Mouse (Mus musculus): Measurements from ENCODE around the gene Med27. TPM values are rescaled to one million over a fixed set of nuclear protein-coding genes. Genes with fewer than 3 reads are reported as not detected.

Med27 gene
- total and polyA plus RNA-seq, 3 experiments, result 32.1 to 36.2 (median 33.6) TPM

- Histone ChIP-seq H3K27me3 (replicated peaks) (no peaks in the 10 kb centered on the region), H3K36me3 (replicated peaks in 1 of 2; ENCODE audit: control insufficient read depth in 1 of 2, insufficient read depth in 1 of 2, low read length in 1 of 2) (peaks cover 0 to 8% of the 10 kb centered on the region in 2 experiments), H3K9me3 (replicated peaks; ENCODE audit: low read length) (no peaks in the 10 kb centered on the region), H3K79me2 (replicated peaks; ENCODE audit: control insufficient read depth, extremely low read depth, insufficient read depth, poor library complexity, severe bottlenecking) (no peaks in the 10 kb centered on the region; the same call in 1 of the 2 replicates), H3K4me1 (ENCODE audit: control insufficient read depth in 1 of 2, insufficient read depth in 2 of 2) (peaks cover 3 to 22% of the 10 kb centered on the region in 2 experiments; a peak in 3 of 4 replicates), H3K4me3 (replicated peaks in 1 of 3; ENCODE audit: low read depth in 2 of 3, low read length in 2 of 3, poor library complexity in 1 of 3) (no peak overlapping the region), H3K4me2 (ENCODE audit: insufficient read depth, low read depth, poor library complexity, severe bottlenecking) (no peak overlapping the region), H3K9ac (ENCODE audit: insufficient read depth, low read depth) (no peak overlapping the region), H3K27ac (ENCODE audit: insufficient read depth, low read depth) (no peak overlapping the region)
- TF ChIP-seq POLR2A (IDR thresholded peaks at IDR 0.05; ENCODE audit: low read depth, low read length) (no peak), ETS1 (conservative IDR thresholded peaks at IDR 0.05; ENCODE audit: low read depth, low read length) (no peak), HCFC1 (IDR thresholded peaks at IDR 0.05; ENCODE audit: low read depth, low read length) (no peak), JUND (conservative IDR thresholded peaks at IDR 0.05; ENCODE audit: low read depth, low read length) (no peak), POLR2AphosphoS2 (IDR thresholded peaks at IDR 0.05; ENCODE audit: low read depth, low read length) (no peak), USF2 (conservative IDR thresholded peaks at IDR 0.05; ENCODE audit: low read depth, low read length) (no peak), KAT2A (IDR thresholded peaks at IDR 0.05; ENCODE audit: insufficient replicate concordance, low read length) (no peak), ZMIZ1 (IDR thresholded peaks at IDR 0.05; ENCODE audit: low read depth, low read length) (no peak), TCF12 (IDR thresholded peaks at IDR 0.05; ENCODE audit: low read depth, low read length) (no peak), CHD1 (IDR thresholded peaks at IDR 0.05; ENCODE audit: low read depth, low read length) (no peak), ZNF384 (IDR thresholded peaks at IDR 0.05; ENCODE audit: low read depth, low read length) (no peak), EP300 (IDR thresholded peaks at IDR 0.05; ENCODE audit: low read length) (no peak), MAZ (IDR thresholded peaks at IDR 0.05; ENCODE audit: low read depth, low read length) (no peak)
- in situ Hi-C loops (cut with MboI; ENCODE audit: low pct_ligation_motif_present, low pct_unique_long_range_greater_than_20kb, low sequenced_read_pairs), result no loop called here
- dilution Hi-C loops (cut with MboI; ENCODE audit: extremely low pct_ligation_motif_present, extremely low pct_unique_long_range_greater_than_20kb, low sequenced_read_pairs), result no loop called here
- DNase-seq (ENCODE audit: extremely low read depth), result no peak
Observed at GRCm38 (mm10) chr2:29402550-29403076, 56.0 kb downstream of the Med27 start.

GRCm38 (mm10) chr2:29403799-29404530 lies 57.3 kb downstream of the Med27 start:
- no peak overlapping the region for H3K9ac ChIP-seq (ENCODE audit: insufficient read depth, low read depth)
- no peaks in the 10 kb centered on the region for H3K27me3 ChIP-seq (replicated peaks)
- dilution Hi-C loops (cut with MboI; ENCODE audit: extremely low pct_ligation_motif_present, extremely low pct_unique_long_range_greater_than_20kb, low sequenced_read_pairs), result no loop called here
- peaks cover 3 to 22% of the 10 kb centered on the region in 2 experiments; a peak in 3 of 4 replicates for H3K4me1 ChIP-seq (ENCODE audit: control insufficient read depth in 1 of 2, insufficient read depth in 2 of 2)
- H3K36me3 ChIP-seq (replicated peaks in 1 of 2; ENCODE audit: control insufficient read depth in 1 of 2, insufficient read depth in 1 of 2, low read length in 1 of 2), result peaks cover 0 to 8% of the 10 kb centered on the region in 2 experiments
- H3K4me2 ChIP-seq (ENCODE audit: insufficient read depth, low read depth, poor library complexity, severe bottlenecking), result no peak overlapping the region
- no peaks in the 10 kb centered on the region for H3K79me2 ChIP-seq (replicated peaks; ENCODE audit: control insufficient read depth, extremely low read depth, insufficient read depth, poor library complexity, severe bottlenecking)
- DNase-seq (ENCODE audit: extremely low read depth), result peak; percentile 12
- in situ Hi-C loops (cut with MboI; ENCODE audit: low pct_ligation_motif_present, low pct_unique_long_range_greater_than_20kb, low sequenced_read_pairs), result no loop called here
- TF ChIP-seq MAX (IDR thresholded peaks at IDR 0.05; ENCODE audit: low read length) (no peak), ELF1 (IDR thresholded peaks at IDR 0.05; ENCODE audit: low read depth, low read length) (no peak), MEF2A (IDR thresholded peaks at IDR 0.05; ENCODE audit: borderline replicate concordance, low read depth, low read length) (no peak), MXI1 (IDR thresholded peaks at IDR 0.05; ENCODE audit: low read depth, low read length) (no peak), SMC3 (IDR thresholded peaks at IDR 0.05; ENCODE audit: low read depth, low read length) (peak; percentile 24; the same call in 1 of the 2 replicates), RAD21 (IDR thresholded peaks at IDR 0.05; ENCODE audit: low read depth, low read length) (peak; percentile 35), ZKSCAN1 (IDR thresholded peaks at IDR 0.05; ENCODE audit: borderline replicate concordance, low read depth, low read length) (no peak), TCF12 (IDR thresholded peaks at IDR 0.05; ENCODE audit: low read depth, low read length) (no peak), CTCF (conservative IDR thresholded peaks at IDR 0.05 in 1 of 2, IDR thresholded peaks at IDR 0.05 in 1 of 2; ENCODE audit: low read depth in 2 of 2, low read length in 2 of 2) (peak in 1 of 2 experiments; percentile 55; a peak in 2 of 4 replicates), ETS1 (conservative IDR thresholded peaks at IDR 0.05; ENCODE audit: low read depth, low read length) (no peak)
- H3K9me3 ChIP-seq (replicated peaks; ENCODE audit: low read length), result no peaks in the 10 kb centered on the region
- no peak overlapping the region for H3K27ac ChIP-seq (ENCODE audit: insufficient read depth, low read depth)
- no peak overlapping the region for H3K4me3 ChIP-seq (replicated peaks in 1 of 3; ENCODE audit: low read depth in 2 of 3, low read length in 2 of 3, poor library complexity in 1 of 3)

All from CH12.LX (cell line).